Mouse (Mus musculus): ENCODE data around the gene Ogfod1.

DNA sequence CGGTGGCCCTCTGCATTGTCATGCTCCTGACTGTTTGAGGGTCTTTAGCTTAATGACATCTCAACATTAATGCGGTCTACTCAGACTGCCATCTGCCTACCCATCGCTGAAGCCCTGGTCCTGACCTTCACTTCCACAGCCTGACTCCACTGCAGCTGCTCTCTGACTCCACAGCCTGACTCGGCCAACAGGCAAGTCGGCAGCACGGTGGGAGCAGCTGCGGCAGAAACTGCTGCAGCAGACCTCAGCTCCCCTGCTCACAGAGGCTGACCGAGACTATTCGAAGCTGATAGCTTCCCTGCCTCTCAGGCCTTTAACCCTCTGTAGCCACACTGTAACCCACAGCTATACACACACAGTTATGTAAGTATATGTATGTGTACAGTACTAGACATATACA lies 51.0 kb downstream of the Ogfod1 start:
- TF ChIP-seq CTCF (IDR thresholded peaks at IDR 0.05; ENCODE audit: borderline replicate concordance, insufficient read depth, low read depth, low read length) (no peak), POLR2A (IDR thresholded peaks at IDR 0.05; ENCODE audit: borderline replicate concordance, insufficient read depth, low read length) (no peak)
